Mouse (Mus musculus) heart, adult 2 months (tissue): ENCODE results near the gene Myo19.

Experiments
- CTCF ChIP-seq: fragments of 200-600 bp; IDR thresholded peaks from 2 replicates; pipeline ENCODE4 v1.8.1; 2022; ENCODE audit warnings: antibody characterized with exemption, mild to moderate bottlenecking, moderate library complexity
- EP300 ChIP-seq: fragments of 200-500 bp; IDR thresholded peaks from 2 replicates; pipeline ENCODE4 v1.6.1; 2011; ENCODE audit warnings: low read depth, low read length, control low read depth; ENCODE audit not compliant: insufficient read depth
- POLR2A ChIP-seq: fragments of 200-500 bp; IDR thresholded peaks from 2 replicates; pipeline ENCODE4 v1.6.1; 2011; ENCODE audit warnings: mild to moderate bottlenecking, low read depth, low read length, control low read depth; ENCODE audit not compliant: insufficient read depth

- no peak for TF ChIP-seq POLR2A
- no peak for TF ChIP-seq CTCF
- TF ChIP-seq EP300: no peak
Observed at GRCm38 (mm10) chr11:84865268-84865667, 14.7 kb upstream of the Myo19 start.
